Mouse (Mus musculus) lung, embryonic 14.5 days (tissue): ENCODE measurements around the gene Man2a1. TPM values are rescaled to one million over a fixed set of nuclear protein-coding genes. Genes with fewer than 3 reads are reported as not detected.
A peak's percentile ranks its signal among the peaks of the same experiment; 100 is the strongest.

ENCODE experiments used
- ATAC-seq: fragments of 200-750 bp; cut with Nextera tagmentation; 2 replicates; pipeline ENCODE4 v1.8.0; 2017; ENCODE audit warnings: mild to moderate bottlenecking, moderate TSS enrichment, moderate library complexity; ENCODE audit not compliant: insufficient read depth
- DNase-seq: peaks from one replicate; pipeline ENCODE4 v3.0.0-alpha.2; 2015
- H3K27ac ChIP-seq: fragments of 300-500 bp; sonication (generic); 2 replicates; pipeline ENCODE4 v1.5.1; 2014; ENCODE audit warnings: low read depth, mild to moderate bottlenecking, moderate library complexity
- H3K27me3 ChIP-seq: fragments of 300-500 bp; sonication (generic); 2 replicates; pipeline ENCODE4 v1.6.1; 2014; ENCODE audit warnings: low read length, control low read depth; ENCODE audit not compliant: insufficient read depth
- H3K36me3 ChIP-seq: fragments of 300-500 bp; sonication (generic); 2 replicates; pipeline ENCODE4 v1.6.1; 2014; ENCODE audit warnings: control low read depth; ENCODE audit not compliant: insufficient read depth
- H3K4me1 ChIP-seq: fragments of 300-500 bp; sonication (generic); 2 replicates; pipeline ENCODE4 v1.6.1; 2014; ENCODE audit warnings: antibody characterized with exemption, control low read depth; ENCODE audit not compliant: insufficient read depth
- H3K4me2 ChIP-seq: fragments of 300-500 bp; sonication (generic); 2 replicates; pipeline ENCODE4 v1.6.1; 2014; ENCODE audit warnings: mild to moderate bottlenecking
- H3K4me3 ChIP-seq: fragments of 300-500 bp; sonication (generic); 2 replicates; pipeline ENCODE4 v1.5.1; 2014; ENCODE audit warnings: low read depth, low read length
- H3K9ac ChIP-seq: fragments of 300-500 bp; sonication (generic); 2 replicates; pipeline ENCODE4 v1.6.1; 2014
- H3K9me3 ChIP-seq: fragments of 300-500 bp; sonication (generic); 2 replicates; pipeline ENCODE4 v1.6.1; 2016; ENCODE audit warnings: low read depth, low read length, control low read depth
- CTCF ChIP-seq: IDR thresholded peaks from 2 replicates; pipeline ENCODE4 v1.5.1; 2016; ENCODE audit warnings: antibody characterized with exemption, low read depth
- WGBS: fragments of 180-500 bp; shearing (Covaris S2); extraction: QIAGEN DNeasy Blood & Tissue Kit; methylation state at CpG from one replicate; pipeline ENCODE4 v1.1.7; 2014; 5-methylcytosine and 5-hydroxymethylcytosine counted together
- polyA plus RNA-seq: library from polyadenylated mRNA; unstranded; fragments of >200 nt; fragmentation: Nextera tagmentation; extraction: Ambion mirVana; gene quantifications from 2 replicates; pipeline ENCODE4 v1.2.1, GENCODE M21; 2014

Gene Man2a1
- polyA plus RNA-seq, 1 experiment from 2014 or later, result 9.0 TPM

DNA sequence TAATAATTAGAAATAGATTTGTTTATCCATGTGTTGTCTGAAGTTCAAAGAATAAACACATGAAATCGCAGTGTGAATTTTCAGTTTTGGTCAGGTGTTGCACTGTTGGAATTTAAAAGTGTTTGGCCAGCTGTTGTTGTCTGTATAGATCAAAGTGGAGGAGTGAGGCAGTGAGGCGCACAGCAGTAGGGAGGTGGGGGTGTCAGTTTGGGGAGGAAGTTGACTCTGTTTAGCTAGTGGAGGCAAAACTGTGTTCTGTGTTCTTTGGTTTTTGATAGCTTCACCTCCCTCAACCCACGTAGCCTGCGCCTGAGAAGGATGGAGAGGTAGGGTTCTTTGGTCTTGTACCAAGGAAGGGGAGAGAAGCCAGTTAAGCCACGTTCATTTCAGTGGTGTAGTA, 28.3 kb downstream of the Man2a1 start:
- no peaks in the 10 kb centered on the region for H3K27me3 ChIP-seq
- no peaks in the 10 kb centered on the region for H3K9me3 ChIP-seq
- 71% methylated on average over 5 of the region's 5 CpGs for WGBS
- no peak overlapping the region for H3K4me2 ChIP-seq
- DNase-seq (no peak), ATAC-seq (no peak)
- H3K36me3 ChIP-seq, result peaks cover 21% of the 10 kb centered on the region
- H3K9ac ChIP-seq, result no peak overlapping the region
- no peak for TF ChIP-seq CTCF
- H3K4me1 ChIP-seq, result no peaks in the 10 kb centered on the region; the same call in 1 of the 2 replicates
- no peak overlapping the region for H3K27ac ChIP-seq
- no peak overlapping the region for H3K4me3 ChIP-seq

GRCm38 (mm10) chr17:64629486-64629885, 28.9 kb downstream of the Man2a1 start:
- no peaks in the 10 kb centered on the region; the same call in 1 of the 2 replicates for H3K4me1 ChIP-seq
- no peak for DNase-seq
- H3K36me3 ChIP-seq, result peaks cover 21% of the 10 kb centered on the region
- H3K4me3 ChIP-seq, result no peak overlapping the region
- no peak for ATAC-seq
- H3K9me3 ChIP-seq, result no peaks in the 10 kb centered on the region
- no peaks in the 10 kb centered on the region for H3K27me3 ChIP-seq
- 81% methylated on average over 5 of the region's 5 CpGs for WGBS
- no peak overlapping the region for H3K4me2 ChIP-seq
- no peak overlapping the region for H3K9ac ChIP-seq
- no peak overlapping the region for H3K27ac ChIP-seq
- no peak for TF ChIP-seq CTCF

DNA sequence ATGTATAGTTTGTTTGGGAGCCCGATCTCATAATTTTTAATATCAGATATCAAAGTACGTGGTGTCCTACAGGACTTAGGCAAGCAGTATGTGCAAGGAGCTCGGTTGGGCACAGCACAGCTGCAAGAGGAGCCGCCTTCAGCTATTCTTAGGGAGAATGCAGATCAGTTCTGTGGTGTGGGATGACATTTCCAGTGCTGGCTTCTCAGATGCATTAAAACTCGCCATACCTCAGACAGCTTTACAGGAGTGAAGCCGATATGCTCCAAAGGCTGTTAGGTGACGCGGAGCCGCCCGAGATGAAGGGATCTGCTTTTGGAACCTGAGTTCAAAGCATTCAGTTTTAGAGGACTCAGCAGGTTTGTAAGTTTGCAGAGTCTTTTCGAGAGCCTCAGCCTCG, 30.0 kb downstream of the Man2a1 start:
- H3K4me2 ChIP-seq, result no peak overlapping the region
- no peaks in the 10 kb centered on the region for H3K4me1 ChIP-seq
- H3K9ac ChIP-seq, result no peak overlapping the region
- no peak overlapping the region for H3K27ac ChIP-seq
- DNase-seq, result no peak
- no peak for ATAC-seq
- H3K9me3 ChIP-seq, result no peaks in the 10 kb centered on the region
- WGBS, result 87% methylated on average over 12 of the region's 12 CpGs
- peaks cover 16% of the 10 kb centered on the region for H3K36me3 ChIP-seq
- H3K27me3 ChIP-seq, result no peaks in the 10 kb centered on the region
- TF ChIP-seq CTCF, result no peak
- no peak overlapping the region for H3K4me3 ChIP-seq

GRCm38 (mm10) chr17:64637868-64638537, 37.5 kb downstream of the Man2a1 start:
- Histone ChIP-seq H3K27me3 (no peaks in the 10 kb centered on the region), H3K4me2 (no peak overlapping the region), H3K9me3 (no peaks in the 10 kb centered on the region), H3K4me3 (no peak overlapping the region), H3K4me1 (no peaks in the 10 kb centered on the region), H3K36me3 (peaks cover 10% of the 10 kb centered on the region; the same call in 1 of the 2 replicates), H3K27ac (no peak overlapping the region), H3K9ac (no peak overlapping the region)
- TF ChIP-seq CTCF, result no peak
- ATAC-seq (no peak), DNase-seq (no peak)
- WGBS, result 74% methylated on average over 8 of the region's 8 CpGs

GRCm38 (mm10) chr17:64641376-64641775, 40.8 kb downstream of the Man2a1 start:
- Histone ChIP-seq H3K4me2 (no peak overlapping the region), H3K4me3 (no peak overlapping the region), H3K4me1 (no peaks in the 10 kb centered on the region), H3K36me3 (peaks cover 14% of the 10 kb centered on the region; the same call in 1 of the 2 replicates), H3K27me3 (no peaks in the 10 kb centered on the region), H3K9ac (no peak overlapping the region), H3K9me3 (no peaks in the 10 kb centered on the region), H3K27ac (no peak overlapping the region)
- no peak for ATAC-seq
- TF ChIP-seq CTCF, result no peak
- WGBS, result 83% methylated on average over 3 of the region's 3 CpGs
- DNase-seq, result no peak

GRCm38 (mm10) chr17:64643644-64644043, 43.1 kb downstream of the Man2a1 start:
- TF ChIP-seq CTCF, result no peak
- H3K9me3 ChIP-seq, result no peaks in the 10 kb centered on the region
- no peak overlapping the region for H3K4me3 ChIP-seq
- 20% methylated on average over 7 of the region's 7 CpGs for WGBS
- peaks cover 14% of the 10 kb centered on the region; the same call in 1 of the 2 replicates for H3K36me3 ChIP-seq
- no peak overlapping the region for H3K27ac ChIP-seq
- H3K4me2 ChIP-seq, result no peak overlapping the region
- H3K9ac ChIP-seq, result no peak overlapping the region
- H3K27me3 ChIP-seq, result no peaks in the 10 kb centered on the region
- ATAC-seq, result peak; percentile 65; the same call in 1 of the 2 replicates
- no peaks in the 10 kb centered on the region for H3K4me1 ChIP-seq
- peak; percentile 45 for DNase-seq

DNA sequence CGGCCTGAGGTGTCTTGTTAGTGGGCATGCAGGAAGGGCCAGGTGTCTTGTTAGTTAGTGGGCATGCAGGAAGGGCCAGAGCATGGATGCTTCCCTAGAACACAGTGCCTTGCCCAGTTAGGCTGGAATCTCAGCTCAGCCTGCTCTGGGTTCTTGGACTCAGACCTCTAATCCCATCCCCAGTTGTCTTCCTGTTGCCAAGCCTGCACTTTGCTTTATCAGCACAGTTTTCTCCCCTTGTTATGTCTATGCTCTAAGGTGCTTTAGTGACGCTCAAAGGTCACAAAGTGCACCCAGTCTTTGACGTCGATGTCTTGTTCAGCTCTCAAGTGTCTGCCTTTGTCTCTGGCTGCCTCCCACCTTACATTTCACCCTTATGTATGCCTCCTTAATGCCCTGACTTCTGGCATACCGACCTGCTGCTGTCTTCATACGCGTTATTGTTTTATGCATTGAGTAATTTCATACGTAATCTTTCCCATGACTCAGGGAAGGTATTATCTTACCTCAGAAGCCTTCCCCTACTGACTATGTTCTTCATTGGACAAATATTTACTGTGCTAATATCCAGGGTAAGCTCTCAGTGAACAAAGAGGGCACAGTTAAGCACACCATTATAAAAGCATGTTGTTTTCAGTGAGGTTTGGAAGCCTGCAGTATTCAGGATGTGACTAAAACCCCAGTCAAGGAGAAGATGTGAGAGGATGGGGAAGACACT, 44.5 kb downstream of the Man2a1 start:
- no peak for ATAC-seq
- Histone ChIP-seq H3K36me3 (peaks cover 7% of the 10 kb centered on the region; the same call in 1 of the 2 replicates), H3K9ac (no peak overlapping the region), H3K27ac (no peak overlapping the region), H3K4me1 (no peaks in the 10 kb centered on the region), H3K4me3 (no peak overlapping the region), H3K4me2 (no peak overlapping the region), H3K9me3 (no peaks in the 10 kb centered on the region), H3K27me3 (no peaks in the 10 kb centered on the region)
- DNase-seq, result no peak
- no peak for TF ChIP-seq CTCF
- 47% methylated on average over 8 of the region's 8 CpGs for WGBS
